Mouse (Mus musculus): ENCODE results near the gene Klhl25.
"Not testable (repeated sequence)": the region's sequence is repeated elsewhere in the genome, so short reads cannot be mapped to it uniquely, and the experiment has no call there.

Gene Klhl25

GRCm38 (mm10) chr7:75848115-75848775, at the start of gene Klhl25:
Klhl25 (plus strand) TSS chr7:75848310.
- peak; percentile 95 for DNase-seq

- DNase-seq: no peak
These were observed 47.6 kb upstream of the Klhl25 start for GRCm38 (mm10) chr7:75800530-75800929.

- no peak for DNase-seq
These were observed 47.1 kb upstream of the Klhl25 start for GRCm38 (mm10) chr7:75801022-75801421.

- no peak for DNase-seq
These were observed 46.3 kb upstream of the Klhl25 start for GRCm38 (mm10) chr7:75801621-75802358.

GRCm38 (mm10) chr7:75802887-75803286, 45.2 kb upstream of the Klhl25 start:
- DNase-seq: no peak

GRCm38 (mm10) chr7:75806161-75806560, 41.9 kb upstream of the Klhl25 start:
- no peak for DNase-seq

DNA sequence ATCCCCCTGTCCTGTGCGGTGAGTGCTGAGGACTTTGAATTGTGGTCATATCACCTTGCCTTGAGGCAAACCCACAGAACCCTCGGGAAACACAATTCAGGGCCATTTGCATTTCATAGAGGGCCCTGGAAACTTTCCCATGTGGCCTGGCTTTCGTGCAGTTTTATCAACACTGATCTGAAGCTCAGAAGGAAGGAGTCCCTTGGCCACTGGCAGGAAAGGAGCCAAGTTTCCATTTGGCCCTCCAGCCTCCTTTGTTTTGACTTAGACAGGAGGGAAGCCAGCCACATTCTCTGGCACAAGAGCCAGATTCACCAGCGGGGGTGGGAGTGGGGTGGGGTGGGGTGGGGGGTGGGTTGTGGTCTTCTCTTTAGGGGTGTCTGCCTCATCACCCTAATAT, 41.4 kb upstream of the Klhl25 start:
- DNase-seq: no peak

- DNase-seq: no peak
These were observed 40.4 kb upstream of the Klhl25 start for GRCm38 (mm10) chr7:75807460-75808304.

GRCm38 (mm10) chr7:75820687-75821086, 27.4 kb upstream of the Klhl25 start:
- DNase-seq: no peak

DNA sequence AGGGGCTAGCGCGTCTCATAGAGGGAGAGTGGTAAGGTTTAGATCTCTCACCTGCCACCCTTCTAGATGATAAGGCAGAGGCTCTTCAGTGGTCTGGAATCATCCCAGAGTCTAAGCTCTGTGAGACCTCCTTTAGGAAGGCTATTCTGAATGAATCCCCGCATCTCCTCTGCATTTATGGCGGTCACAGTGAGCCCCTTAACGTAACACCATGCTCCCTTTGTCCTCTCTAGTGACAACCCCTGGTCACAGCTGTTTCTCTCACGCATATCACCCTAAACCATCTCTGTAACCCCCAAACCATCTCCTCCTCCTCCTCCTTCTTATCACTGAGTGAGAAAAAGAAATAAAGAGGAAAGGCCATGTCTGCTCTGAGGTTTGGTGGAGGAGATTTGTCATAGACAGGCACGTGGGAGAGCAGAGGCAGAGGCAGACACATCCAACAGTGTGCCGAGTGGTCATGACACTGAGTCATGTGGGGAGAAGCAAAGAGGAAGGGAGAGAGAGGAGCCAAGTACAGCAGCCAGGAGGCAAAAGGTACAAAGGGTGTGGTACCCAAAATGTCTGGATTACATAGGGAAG, 25.9 kb upstream of the Klhl25 start:
- DNase-seq: no peak

GRCm38 (mm10) chr7:75823071-75823470, 25.0 kb upstream of the Klhl25 start:
- DNase-seq: no peak

DNA sequence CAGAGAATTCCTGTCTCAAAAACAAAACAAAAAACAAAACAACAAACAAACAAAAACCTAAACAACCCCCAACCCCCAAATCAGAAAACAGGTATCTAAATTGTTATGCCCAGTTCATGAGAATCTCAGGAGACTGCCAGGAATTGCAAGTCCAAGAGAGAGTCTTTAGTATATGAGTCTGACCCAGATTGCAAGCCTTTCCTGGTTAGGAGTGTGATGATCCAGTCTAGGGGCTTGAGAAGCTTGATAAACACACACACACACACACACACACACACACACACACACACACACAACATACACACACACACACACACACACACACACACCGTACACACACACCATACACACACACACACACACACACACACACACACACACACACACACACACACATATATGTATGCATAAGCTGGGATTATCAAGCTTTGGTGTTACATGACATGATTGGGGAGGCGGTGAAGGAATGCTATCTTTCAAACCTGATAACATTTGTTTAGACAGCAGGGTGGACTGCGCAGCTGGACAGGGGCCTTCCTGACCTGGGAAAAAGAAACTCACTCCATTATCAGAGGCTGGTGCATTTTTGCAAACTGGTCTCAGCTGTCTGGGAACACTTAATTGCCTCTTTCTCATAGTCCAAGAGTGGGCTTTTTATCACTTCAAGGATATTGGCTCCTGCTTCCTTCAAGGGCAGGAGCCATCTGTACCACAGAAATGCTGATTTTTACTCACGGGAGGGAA, 21.6 kb upstream of the Klhl25 start:
- no peak for DNase-seq

- DNase-seq: no peak
These were observed 20.8 kb upstream of the Klhl25 start for GRCm38 (mm10) chr7:75827357-75827756.

- DNase-seq: peak; percentile 45
These were observed 20.3 kb upstream of the Klhl25 start for GRCm38 (mm10) chr7:75827850-75828249.

- DNase-seq: no peak
These were observed 19.6 kb upstream of the Klhl25 start for GRCm38 (mm10) chr7:75828536-75828935.

DNA sequence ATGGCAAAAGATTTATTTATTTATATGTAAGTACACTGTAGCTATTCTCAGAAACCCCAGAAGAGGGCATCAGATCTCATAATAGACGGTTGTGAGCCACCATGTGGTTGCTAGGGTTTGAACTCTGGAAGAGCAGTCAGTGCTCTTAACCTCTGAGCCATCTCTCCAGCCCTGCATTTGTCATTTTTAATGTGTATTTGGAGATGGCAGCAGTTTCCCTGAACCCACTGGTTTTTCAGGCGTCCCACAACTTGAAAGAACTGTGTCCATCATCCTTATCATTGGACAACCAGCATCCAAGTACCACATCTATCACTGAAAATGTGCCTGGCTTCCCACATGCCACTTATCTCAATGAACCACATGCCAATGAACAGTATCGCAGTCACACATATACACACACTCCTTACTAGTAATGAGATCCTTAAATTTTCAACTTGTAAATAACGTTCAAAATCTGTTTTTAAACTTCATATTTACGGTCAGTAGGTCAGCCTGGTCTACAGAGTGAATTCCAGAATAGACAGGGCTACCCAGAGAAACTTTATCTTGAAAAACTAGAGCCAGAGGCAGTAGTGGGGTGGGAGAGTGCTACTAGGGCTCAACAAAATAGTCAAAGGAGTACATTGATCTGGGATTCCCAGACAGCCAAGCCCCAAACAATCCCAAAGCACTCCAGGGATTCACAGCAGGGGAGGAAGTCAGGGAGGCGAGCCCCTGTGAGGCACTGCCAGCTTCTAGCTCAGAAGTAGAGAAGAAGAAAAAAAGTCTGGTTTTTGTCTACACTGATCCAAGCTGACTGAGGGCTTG, 17.7 kb upstream of the Klhl25 start:
- no peak for DNase-seq

DNA sequence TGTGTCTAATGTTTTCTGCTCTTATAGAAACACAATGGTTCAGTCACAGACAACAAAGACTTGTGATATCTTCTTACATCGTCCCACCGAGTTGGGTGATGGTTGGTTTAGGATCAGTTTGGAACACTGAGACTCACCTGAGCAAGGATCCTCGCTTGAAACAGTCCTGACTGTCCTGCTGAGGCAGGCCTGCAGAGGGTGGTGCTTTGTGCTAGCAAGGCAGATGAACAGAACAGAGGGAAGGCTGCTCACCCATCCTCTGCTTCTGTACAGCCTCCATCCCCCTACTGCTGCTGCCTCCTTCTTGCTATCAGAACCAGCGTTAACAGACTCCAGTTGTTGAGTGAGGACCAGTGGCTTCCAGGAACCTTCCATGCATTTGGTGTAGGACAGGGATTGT, 14.2 kb upstream of the Klhl25 start:
- not testable (repeated sequence) for DNase-seq

GRCm38 (mm10) chr7:75834932-75835631, 13.0 kb upstream of the Klhl25 start:
- DNase-seq: not testable (repeated sequence)

- no peak for DNase-seq
These were observed 8.0 kb upstream of the Klhl25 start for GRCm38 (mm10) chr7:75840071-75840470.

GRCm38 (mm10) chr7:75842306-75842705, 5.8 kb upstream of the Klhl25 start:
- DNase-seq: no peak

GRCm38 (mm10) chr7:75845936-75846335, 2.2 kb upstream of the Klhl25 start:
- no peak for DNase-seq

All from cerebellum, adult 11-12 months (tissue).